Mouse (Mus musculus) ovary, postnatal 14 days (tissue): Measurements from ENCODE around the gene Asxl1.
A peak's percentile ranks its signal among the peaks of the same experiment; 100 is the strongest.

Experiments
- DNase-seq: peaks from one replicate; pipeline ENCODE4 v3.0.0; 2022; ENCODE audit warnings: low spot score

The Asxl1 gene

DNA sequence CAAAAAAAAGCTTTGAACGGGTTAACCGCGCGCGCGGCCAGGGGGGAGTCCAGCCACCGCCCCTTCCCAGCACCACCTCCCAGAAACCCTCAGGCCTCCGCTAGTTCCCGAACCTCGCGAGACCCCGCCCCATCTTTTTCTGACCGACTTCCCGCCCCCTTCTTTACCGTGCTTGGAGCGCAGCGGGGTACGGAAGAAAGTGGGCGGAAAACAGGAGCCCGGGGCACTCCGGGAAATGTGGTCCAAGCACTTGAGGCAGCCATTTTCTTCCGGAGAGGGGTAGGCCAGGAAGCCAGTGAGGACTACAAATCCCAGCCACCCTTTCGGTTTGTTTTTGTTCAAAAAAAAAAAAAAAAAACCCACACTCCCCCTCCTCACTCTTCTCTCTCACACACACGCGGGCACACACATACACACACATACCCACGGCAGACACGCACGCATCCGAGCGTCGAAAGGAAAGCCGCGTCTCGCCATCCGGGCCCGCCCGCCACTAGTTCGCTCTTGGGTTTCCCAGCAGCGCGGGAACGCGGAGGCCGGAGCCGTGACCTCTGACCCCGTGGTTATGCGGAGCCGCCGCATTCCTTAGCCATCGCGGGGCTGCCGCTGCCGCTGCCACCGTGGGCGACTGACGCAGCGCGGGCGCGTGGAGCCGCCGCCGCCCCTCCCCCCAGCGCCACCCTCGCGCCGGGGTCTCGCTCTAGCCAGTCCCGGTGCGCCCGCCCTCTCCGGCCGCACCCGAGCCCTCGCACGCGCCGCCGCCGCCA is at the start of gene Asxl1:
TSS of gene Asxl1 (plus strand) at position 376 of the 767 bp plus-strand sequence.
- DNase-seq: peak; percentile 93

- DNase-seq: no peak
Observed at GRCm38 (mm10) chr2:153297771-153298170, 47.9 kb upstream of the Asxl1 start.

GRCm38 (mm10) chr2:153298460-153298859 is 47.2 kb upstream of the Asxl1 start:
- no peak for DNase-seq

DNA sequence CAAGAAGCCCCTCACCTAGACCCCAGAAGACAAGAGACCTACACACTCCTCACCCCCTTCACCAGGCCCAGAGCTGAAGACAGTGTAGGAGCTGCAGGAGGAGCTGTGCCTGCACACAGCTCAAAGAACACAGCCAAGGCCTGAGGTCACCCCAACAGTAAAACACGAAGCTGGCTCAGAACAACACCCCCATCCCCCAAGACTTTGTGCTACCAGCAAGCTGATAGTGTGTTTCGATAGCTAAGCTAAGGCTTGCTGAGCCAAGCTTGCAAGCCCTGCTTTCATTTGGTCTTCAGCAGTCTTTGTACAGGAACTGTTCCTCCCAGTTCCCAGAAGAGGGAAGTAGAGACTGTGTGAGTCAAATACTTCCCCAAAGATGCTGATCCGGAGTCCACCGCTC is 46.8 kb upstream of the Asxl1 start:
- DNase-seq: no peak

DNA sequence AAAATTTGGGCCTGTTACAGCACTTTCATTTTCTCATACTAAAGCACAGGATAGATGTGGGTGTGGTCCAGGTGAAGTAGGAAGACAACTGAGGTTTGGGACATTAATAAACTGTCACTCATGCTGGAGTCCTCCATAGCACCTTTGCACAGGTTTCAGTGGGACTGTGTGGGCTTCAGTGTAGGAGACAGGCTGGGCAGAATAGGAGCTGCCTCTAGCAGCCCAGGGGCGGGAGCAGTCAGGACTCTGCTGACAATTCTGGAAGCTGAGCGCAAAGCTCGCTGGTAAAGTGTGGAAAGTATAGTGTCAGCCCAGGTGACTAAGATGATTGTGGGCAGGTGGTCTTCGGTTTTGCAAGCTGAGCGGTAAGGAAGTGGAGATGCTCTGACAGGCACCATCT is 44.5 kb upstream of the Asxl1 start:
- DNase-seq: no peak

DNA sequence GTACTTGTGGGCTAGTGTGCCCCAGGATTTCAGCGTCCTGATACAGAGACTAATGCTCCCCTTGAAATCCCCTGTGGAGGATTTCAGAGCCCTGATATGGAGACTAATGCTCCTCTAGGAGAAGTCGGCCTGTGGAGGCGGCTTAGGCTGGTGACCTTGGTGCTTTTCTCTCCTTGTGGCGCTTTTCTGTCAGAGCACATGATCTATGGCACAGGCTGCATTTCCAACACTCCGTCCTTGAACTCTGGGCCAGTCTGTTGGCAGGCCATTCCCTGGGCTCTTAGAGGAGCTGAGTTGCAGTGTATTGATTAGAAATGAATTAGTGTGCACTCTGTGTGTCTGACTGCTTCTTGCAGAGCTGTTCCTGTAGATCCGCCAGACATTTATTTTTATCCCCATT is 40.4 kb upstream of the Asxl1 start:
- DNase-seq: no peak

- DNase-seq: no peak
Observed at GRCm38 (mm10) chr2:153308586-153308985, 37.0 kb upstream of the Asxl1 start.

- no peak for DNase-seq
Observed at GRCm38 (mm10) chr2:153309106-153309505, 36.5 kb upstream of the Asxl1 start.

GRCm38 (mm10) chr2:153310228-153310627 is 35.4 kb upstream of the Asxl1 start:
- DNase-seq: no peak

- DNase-seq: no peak
Observed at GRCm38 (mm10) chr2:153312884-153313283, 32.7 kb upstream of the Asxl1 start.

GRCm38 (mm10) chr2:153318408-153318807 is 27.2 kb upstream of the Asxl1 start:
- DNase-seq: no peak

- DNase-seq: no peak
Observed at GRCm38 (mm10) chr2:153319036-153319643, 26.5 kb upstream of the Asxl1 start.

- DNase-seq: no peak
Observed at GRCm38 (mm10) chr2:153325706-153326376, 19.8 kb upstream of the Asxl1 start.

- no peak for DNase-seq
Observed at GRCm38 (mm10) chr2:153332271-153332670, 13.4 kb upstream of the Asxl1 start.

- no peak for DNase-seq
Observed at GRCm38 (mm10) chr2:153332981-153333380, 12.6 kb upstream of the Asxl1 start.

DNA sequence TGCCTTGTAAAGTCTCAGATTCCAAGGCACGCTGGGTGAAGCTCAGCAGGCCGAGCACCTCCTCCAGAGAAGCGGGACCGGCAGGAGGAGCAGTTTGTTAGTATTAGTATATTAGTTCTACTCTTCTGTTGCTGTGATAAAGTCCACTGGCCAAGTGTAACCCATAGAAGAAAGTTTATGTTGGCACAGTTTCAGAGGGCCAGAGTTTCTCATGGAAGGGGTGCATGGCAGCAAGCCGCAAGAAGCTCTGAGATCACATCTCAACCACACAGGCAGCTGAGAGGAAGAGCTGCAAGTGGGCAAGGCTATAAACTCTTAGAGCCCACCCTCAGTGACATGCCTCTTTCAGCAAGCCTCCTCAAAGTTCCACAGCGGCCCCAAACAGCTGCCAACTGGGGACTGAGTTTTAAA is 11.8 kb upstream of the Asxl1 start:
- DNase-seq: no peak

DNA sequence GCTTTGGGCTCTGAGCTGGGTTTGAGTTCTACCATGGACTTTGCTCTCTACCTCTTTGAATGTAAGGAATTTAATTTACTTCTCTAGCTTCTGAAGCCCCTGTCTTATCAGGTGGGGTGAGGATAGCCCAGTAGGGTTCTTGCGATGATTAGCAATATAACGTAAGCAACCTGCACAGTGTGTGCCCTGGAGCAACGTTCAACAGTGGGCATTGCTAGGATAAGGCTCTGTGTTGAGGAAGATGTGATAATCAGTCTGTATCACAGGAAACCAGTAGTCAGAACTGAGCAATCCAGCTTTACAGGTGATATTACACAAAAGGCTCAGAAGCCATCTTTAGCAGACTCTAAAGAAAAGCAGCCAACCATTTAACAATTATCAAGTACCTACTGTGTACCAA is 11.3 kb upstream of the Asxl1 start:
- no peak for DNase-seq

DNA sequence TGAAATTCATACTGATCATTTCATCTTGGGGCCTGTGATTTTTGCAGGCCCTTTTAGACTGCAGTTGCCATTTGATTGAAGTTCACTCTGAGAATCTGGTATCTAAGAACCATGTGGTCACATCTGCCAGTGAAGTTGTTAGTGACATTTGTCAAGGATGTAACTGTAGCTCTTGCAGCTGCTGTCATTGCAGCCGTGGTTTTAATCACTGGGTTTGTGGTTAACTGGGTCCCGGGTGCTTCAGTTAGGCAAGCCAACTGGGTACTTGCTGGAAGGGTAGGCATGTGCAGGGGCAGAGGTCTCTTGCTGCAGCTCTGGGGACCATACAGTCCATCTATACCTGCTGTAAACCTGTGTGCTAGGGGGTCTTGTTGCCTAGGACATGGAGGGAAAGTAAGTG is 9.5 kb upstream of the Asxl1 start:
- no peak for DNase-seq

- no peak for DNase-seq
Observed at GRCm38 (mm10) chr2:153338361-153339350, 7.0 kb upstream of the Asxl1 start.

GRCm38 (mm10) chr2:153342166-153342565 is 3.5 kb upstream of the Asxl1 start:
- DNase-seq: no peak

DNA sequence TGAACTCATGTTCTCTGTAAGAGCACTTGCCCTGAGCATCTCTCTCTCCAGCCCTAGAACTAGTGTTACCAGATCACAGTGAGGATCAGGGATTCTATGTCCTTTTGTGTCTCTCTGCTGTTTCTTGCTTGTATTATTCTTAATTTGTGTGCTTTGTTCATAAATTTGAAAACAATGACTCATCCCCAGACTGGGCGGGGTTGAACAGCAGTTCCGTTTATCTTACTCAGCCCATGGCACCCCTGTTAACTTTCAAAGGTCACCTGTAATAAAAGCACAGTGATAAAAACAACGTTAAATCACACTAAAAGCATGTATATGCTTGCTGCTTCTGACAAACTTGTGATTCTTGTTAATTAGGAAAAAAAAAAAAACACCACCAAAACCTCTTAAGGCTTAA is 3.0 kb upstream of the Asxl1 start:
- DNase-seq: no peak

DNA sequence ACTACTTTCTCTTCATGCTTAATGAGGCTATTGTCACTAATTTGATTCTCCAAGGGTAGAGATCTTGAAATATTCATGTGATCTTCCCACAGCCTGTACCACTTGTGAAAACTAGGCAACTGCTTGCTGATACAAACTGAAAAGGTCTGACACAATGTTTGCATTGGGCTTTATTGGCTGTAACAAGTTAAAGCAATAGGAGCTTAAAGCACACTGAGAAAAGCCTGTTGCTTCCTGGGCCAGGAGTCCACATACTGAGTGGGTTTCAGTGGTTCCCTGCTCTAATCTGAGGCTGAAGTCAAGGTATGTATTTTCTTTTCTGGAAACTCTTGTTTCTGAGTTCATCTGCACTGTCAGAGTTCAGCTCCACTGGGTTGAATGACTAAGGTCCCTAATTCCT is 2.4 kb upstream of the Asxl1 start:
- DNase-seq: no peak
